Mouse (Mus musculus) E14TG2a.4 (cell line): ENCODE data around the gene Preb.

ENCODE experiments used
- H3K27me3 ChIP-seq: 2 replicates; pipeline ENCODE4 v1.6.1; 2014; ENCODE audit warnings: low read length, control low read depth; ENCODE audit not compliant: insufficient read depth
- H3K36me3 ChIP-seq: 2 replicates; pipeline ENCODE4 v1.6.1; 2014; ENCODE audit warnings: low read length, control low read depth; ENCODE audit not compliant: insufficient read depth
- H3K4me1 ChIP-seq: replicated peaks from 2 replicates; pipeline ENCODE4 v1.6.1; 2014; ENCODE audit warnings: low read depth, low read length, control low read depth
- H3K4me3 ChIP-seq: replicated peaks from 2 replicates; pipeline ENCODE4 v1.5.1; 2014; ENCODE audit warnings: mild to moderate bottlenecking, low read length
- H3K9me3 ChIP-seq: 2 replicates; pipeline ENCODE4 v1.6.1; 2014; ENCODE audit warnings: low read length, control low read depth
- CTCF ChIP-seq: conservative IDR thresholded peaks from 2 replicates; pipeline ENCODE4 v1.5.1; 2014; ENCODE audit warnings: low read length
- NANOG ChIP-seq: IDR thresholded peaks from 2 replicates; pipeline ENCODE4 v1.6.1; 2014; ENCODE audit warnings: borderline replicate concordance, low read length, mixed read lengths
- POU5F1 ChIP-seq: IDR thresholded peaks from 2 replicates; pipeline ENCODE4 v1.6.1; 2014; ENCODE audit warnings: low read length, borderline replicate concordance

Preb gene

GRCm38 (mm10) chr5:30931378-30931777, 28.8 kb downstream of the Preb start:
- TF ChIP-seq CTCF (no peak), POU5F1 (no peak), NANOG (no peak)
- no peaks in the 10 kb centered on the region for H3K9me3 ChIP-seq
- no peaks in the 10 kb centered on the region for H3K36me3 ChIP-seq
- H3K27me3 ChIP-seq: peaks cover 5% of the 10 kb centered on the region
- H3K4me3 ChIP-seq: no peak overlapping the region
- peaks cover 33% of the 10 kb centered on the region for H3K4me1 ChIP-seq

DNA sequence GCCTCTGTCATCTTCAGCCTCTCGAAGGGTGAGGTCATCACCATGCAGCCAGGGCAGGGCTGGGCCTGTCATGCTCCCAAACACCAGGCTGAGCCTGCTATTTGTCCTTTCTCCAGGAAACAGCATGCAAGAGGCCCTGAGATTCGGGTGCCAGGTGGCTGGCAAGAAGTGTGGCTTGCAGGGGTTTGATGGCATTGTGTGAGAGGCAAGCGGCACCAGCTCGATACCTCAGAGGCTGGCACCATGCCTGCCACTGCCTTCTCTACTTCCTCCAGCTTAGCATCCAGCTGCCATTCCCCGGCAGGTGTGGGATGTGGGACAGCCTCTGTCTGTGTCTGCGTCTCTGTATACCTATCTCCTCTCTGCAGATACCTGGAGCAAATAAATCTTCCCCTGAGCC, 29.3 kb downstream of the Preb start:
- TF ChIP-seq CTCF (no peak), NANOG (no peak), POU5F1 (no peak)
- peaks cover 10% of the 10 kb centered on the region for H3K27me3 ChIP-seq
- H3K4me3 ChIP-seq: no peak overlapping the region
- no peaks in the 10 kb centered on the region for H3K9me3 ChIP-seq
- no peaks in the 10 kb centered on the region for H3K36me3 ChIP-seq
- peaks cover 37% of the 10 kb centered on the region for H3K4me1 ChIP-seq

- H3K36me3 ChIP-seq: no peaks in the 10 kb centered on the region
- H3K27me3 ChIP-seq: peaks cover 17% of the 10 kb centered on the region
- no peaks in the 10 kb centered on the region for H3K9me3 ChIP-seq
- peaks cover 37% of the 10 kb centered on the region for H3K4me1 ChIP-seq
- no peak for TF ChIP-seq POU5F1
- TF ChIP-seq CTCF: peak; percentile 56
- H3K4me3 ChIP-seq: no peak overlapping the region
These were observed 30.0 kb downstream of the Preb start for GRCm38 (mm10) chr5:30930121-30930520.

DNA sequence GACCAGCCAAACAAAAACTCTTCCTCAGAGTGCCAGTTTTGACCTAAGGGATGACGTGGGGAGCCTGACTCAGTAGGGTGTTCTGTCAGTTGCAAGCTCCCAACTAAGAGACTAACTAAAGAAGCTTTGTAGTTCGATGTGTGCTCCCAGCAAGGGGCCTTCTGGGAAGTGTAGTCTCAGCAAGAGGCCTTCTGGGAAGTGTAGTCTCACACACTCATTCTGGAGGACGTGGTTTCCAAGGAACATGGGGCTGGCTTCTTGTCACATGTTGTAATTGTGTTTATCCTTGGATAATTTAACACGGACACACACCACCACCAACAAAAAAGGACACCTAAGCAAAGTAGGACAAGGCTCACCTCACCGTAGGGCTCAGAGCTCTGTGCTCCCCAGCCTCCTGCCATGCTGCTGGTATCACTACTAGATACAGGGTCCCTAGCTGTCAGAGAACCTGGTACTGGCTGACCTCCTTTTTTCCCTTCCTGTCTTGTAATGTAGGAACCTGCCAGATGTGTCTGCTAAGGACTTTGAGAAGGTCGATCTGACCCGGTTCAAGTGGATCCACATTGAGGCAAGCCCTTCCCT, 32.1 kb downstream of the Preb start:
- H3K36me3 ChIP-seq: no peaks in the 10 kb centered on the region
- no peak overlapping the region for H3K4me3 ChIP-seq

GRCm38 (mm10) chr5:30926073-30926472, 34.1 kb downstream of the Preb start:
- H3K27me3 ChIP-seq: peaks cover 45% of the 10 kb centered on the region
- H3K9me3 ChIP-seq: no peaks in the 10 kb centered on the region
- TF ChIP-seq CTCF (no peak), POU5F1 (no peak), NANOG (no peak)
- no peaks in the 10 kb centered on the region for H3K36me3 ChIP-seq
- H3K4me3 ChIP-seq: peak overlapping the region; percentile 51
- peaks cover 62% of the 10 kb centered on the region for H3K4me1 ChIP-seq

More for the DNA sequence above, 32.1 kb downstream of the Preb start:
- H3K27me3 ChIP-seq: peaks cover 37% of the 10 kb centered on the region
- no peak for TF ChIP-seq POU5F1
- no peak for TF ChIP-seq CTCF
- TF ChIP-seq NANOG: no peak
- H3K4me1 ChIP-seq: peaks cover 47% of the 10 kb centered on the region
- no peaks in the 10 kb centered on the region for H3K9me3 ChIP-seq

- TF ChIP-seq NANOG (no peak), CTCF (no peak), POU5F1 (no peak)
These were observed 34.9 kb downstream of the Preb start for GRCm38 (mm10) chr5:30925217-30925616.

GRCm38 (mm10) chr5:30924614-30925013, 35.5 kb downstream of the Preb start:
- TF ChIP-seq POU5F1 (no peak), NANOG (no peak), CTCF (no peak)
- no peaks in the 10 kb centered on the region for H3K36me3 ChIP-seq

More at GRCm38 (mm10) chr5:30925217-30925616, 34.9 kb downstream of the Preb start:
- Histone ChIP-seq H3K4me1 (peaks cover 63% of the 10 kb centered on the region), H3K4me3 (no peak overlapping the region), H3K9me3 (no peaks in the 10 kb centered on the region), H3K27me3 (peaks cover 54% of the 10 kb centered on the region), H3K36me3 (no peaks in the 10 kb centered on the region)

GRCm38 (mm10) chr5:30923119-30923518, 37.0 kb downstream of the Preb start:
- no peak for TF ChIP-seq CTCF
- no peak for TF ChIP-seq NANOG
- no peak for TF ChIP-seq POU5F1
- peaks cover 61% of the 10 kb centered on the region for H3K27me3 ChIP-seq
- H3K9me3 ChIP-seq: no peaks in the 10 kb centered on the region
- no peaks in the 10 kb centered on the region for H3K36me3 ChIP-seq
- no peak overlapping the region for H3K4me3 ChIP-seq
- H3K4me1 ChIP-seq: peaks cover 75% of the 10 kb centered on the region

More at GRCm38 (mm10) chr5:30924614-30925013, 35.5 kb downstream of the Preb start:
- Histone ChIP-seq H3K4me3 (no peak overlapping the region), H3K27me3 (peaks cover 60% of the 10 kb centered on the region), H3K9me3 (no peaks in the 10 kb centered on the region), H3K4me1 (peaks cover 67% of the 10 kb centered on the region)

GRCm38 (mm10) chr5:30922581-30923041, 37.5 kb downstream of the Preb start:
- H3K4me1 ChIP-seq: peaks cover 75% of the 10 kb centered on the region
- 0 out of 2 replicates have a peak overlapping the region, but pooled peaks have one; percentile 83 for H3K4me3 ChIP-seq
- H3K36me3 ChIP-seq: no peaks in the 10 kb centered on the region
- no peaks in the 10 kb centered on the region for H3K9me3 ChIP-seq
- H3K27me3 ChIP-seq: peaks cover 61% of the 10 kb centered on the region
- TF ChIP-seq CTCF (no peak), NANOG (no peak), POU5F1 (no peak)
